Mouse (Mus musculus) thymus, postnatal 36 days (tissue): ENCODE measurements at regions not wholly inside any gene's neighbourhood (a gene's known extent, or its start where the extent isn't known, plus 50 kb on each side); places are given as distances from the start of the nearest gene placed in this dataset.

ENCODE experiments used
- DNase-seq, 2 experiments: peaks; one replicate each; pipeline ENCODE4 v3.0.0; 2022; ENCODE audit warnings: mixed read lengths in 2 of 2

DNA sequence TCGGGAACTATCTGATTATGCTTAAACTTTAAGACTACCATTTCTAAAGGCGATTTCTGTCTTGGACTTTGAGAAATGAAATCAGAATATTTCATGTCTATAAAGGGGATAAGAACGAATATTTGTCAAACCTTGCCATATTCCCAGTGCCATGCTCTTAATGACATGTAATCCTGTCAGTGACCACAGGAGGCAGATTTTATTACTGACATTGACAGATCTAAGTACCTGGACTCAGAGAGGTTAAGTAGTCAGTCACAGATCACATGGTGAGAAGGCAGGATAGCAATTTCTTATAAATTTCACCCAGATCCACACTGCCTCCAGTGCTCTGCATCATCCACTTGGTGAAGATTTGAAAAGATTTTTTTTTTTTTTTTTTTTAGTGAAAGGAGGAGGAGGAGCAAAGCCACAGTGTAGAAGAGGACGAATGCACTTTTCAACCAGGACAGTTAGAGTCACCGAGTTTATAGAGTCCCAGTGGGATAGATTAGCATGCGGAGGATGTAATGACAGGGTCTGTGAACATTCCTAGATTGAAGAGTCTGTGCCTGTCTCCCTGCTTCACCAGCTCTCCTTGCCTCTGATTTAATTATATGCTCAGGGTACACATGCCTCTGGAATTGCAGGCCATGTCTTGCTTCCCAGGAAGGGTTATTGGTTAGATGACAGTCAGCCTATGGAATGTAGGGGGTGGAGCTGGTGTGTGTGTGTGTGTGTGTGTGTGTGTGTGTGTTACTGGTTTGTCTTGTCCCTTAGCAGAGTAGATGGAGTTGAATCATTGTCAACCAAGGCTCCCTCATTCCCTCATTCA, 1379.7 kb downstream of the Gsdmc2 start:
- DNase-seq = no peak

- DNase-seq = no peak
These were observed 1382.3 kb downstream of the Gsdmc2 start for GRCm38 (mm10) chr15:62462698-62463097.

DNA sequence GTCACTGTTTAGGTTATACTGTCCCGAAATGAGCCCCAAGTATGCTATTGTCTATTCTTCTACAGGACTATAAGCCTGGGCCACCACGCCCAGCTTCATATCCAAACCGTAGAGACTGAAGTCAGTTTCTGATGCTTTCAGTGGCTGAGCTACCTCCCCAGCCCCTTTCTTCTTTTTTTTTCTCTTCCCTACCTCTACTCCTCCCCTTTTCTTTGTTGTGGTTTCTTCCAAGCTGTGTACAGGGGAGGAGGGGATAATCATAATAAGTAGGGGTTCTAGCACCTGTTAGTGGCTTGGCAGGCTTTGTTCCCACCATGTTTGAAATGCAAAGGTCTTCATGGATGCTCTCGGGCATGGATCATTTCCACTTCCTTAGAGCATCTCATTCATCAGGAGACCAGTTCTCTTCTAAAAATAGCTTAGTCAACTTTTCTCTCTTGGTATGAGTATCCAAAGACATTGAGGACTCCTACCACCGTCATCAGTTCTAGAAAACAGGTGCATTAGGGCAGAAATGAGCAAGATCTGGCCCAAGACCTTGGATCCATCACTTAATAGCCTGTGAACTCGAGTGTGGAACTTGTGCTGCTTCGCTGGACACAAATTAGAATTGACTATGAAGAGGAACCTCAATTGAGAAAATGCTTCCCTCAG, 1383.5 kb downstream of the Gsdmc2 start:
- DNase-seq = no peak

DNA sequence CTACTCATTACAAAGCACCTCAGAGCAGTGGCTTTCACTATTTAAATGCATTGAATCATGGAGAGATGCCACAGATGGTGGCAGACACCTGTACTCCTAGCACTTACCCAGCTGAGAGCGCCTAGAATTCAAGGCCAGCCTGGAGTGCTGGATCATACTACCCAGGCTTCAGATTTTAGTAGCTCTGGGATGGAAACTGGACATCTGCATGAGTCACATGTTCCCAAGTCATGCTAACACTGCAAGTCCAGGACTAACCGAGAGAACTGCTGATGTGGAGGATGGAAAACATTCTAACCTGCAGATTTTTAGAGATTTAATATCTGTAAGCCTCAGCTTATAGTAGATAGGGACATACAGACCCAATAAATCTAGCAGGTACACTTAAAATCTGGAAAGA, 1384.3 kb downstream of the Gsdmc2 start:
- no peak for DNase-seq

DNA sequence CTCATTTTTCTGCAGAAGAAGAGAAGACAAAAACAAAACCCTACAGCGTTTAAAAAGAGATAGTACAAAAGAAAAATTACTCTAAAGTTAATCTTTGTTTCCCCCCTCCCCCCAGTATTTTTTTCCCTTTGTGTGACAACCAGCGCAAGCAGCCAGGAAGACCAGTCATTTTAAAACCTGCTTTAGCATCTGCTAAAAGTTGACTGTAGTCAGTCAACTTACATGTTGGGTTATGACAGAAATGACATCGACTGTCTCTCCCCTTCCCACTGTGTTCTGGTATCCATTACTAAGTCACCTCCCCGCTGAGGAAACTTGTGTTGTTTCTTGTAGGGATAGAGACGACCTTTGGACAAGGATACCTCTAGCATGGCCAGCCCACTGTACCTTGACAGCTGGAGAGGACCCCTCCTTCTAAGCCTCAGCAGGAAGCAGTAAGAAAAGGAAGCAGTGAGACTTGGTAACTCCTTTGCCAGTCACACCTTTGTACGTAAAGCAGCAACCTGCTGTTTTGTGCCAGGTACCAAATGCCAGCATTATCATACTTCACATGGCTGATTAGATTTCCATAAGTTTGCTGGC, 1384.9 kb downstream of the Gsdmc2 start:
- no peak for DNase-seq

- DNase-seq = peak; percentile 28 to 48
These were observed 1387.0 kb downstream of the Gsdmc2 start for GRCm38 (mm10) chr15:62457990-62458389.

- DNase-seq = peak; percentile 49 to 60
These were observed 1387.8 kb downstream of the Gsdmc2 start for GRCm38 (mm10) chr15:62457051-62457664.

- DNase-seq = no peak
These were observed 1389.0 kb downstream of the Gsdmc2 start for GRCm38 (mm10) chr15:62456020-62456419.

GRCm38 (mm10) chr15:62448116-62448515, 1396.9 kb downstream of the Gsdmc2 start:
- DNase-seq = no peak

- no peak for DNase-seq
These were observed 1405.8 kb downstream of the Gsdmc2 start for GRCm38 (mm10) chr15:62439211-62439610.

GRCm38 (mm10) chr15:62436631-62437030, 1408.3 kb downstream of the Gsdmc2 start:
- DNase-seq = no peak

DNA sequence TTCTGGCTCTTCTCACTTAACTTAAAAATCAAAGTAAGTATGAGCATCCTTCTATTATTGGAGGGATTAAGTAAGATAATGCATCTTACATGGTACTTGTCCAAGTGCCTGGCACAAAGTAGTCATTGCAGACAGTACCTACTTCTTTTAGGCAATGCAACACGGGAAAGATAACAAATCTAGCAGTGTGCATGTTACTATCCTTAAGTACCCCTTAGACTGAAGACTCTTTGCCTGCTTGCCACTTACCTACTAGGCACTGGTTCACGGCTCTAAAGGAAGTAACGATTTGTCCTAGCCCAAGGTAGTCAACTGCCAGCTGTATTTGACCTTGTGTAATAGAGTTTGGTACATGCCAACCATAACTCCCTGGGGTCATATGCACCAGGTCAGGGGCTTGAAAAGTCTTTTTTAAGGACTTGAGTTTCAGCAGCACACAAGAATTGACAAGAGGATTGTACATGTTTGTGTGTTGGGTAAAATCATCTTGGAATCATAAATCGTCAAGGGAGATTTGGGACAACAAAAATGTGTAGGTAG, 1409.8 kb downstream of the Gsdmc2 start:
- DNase-seq = no peak

- no peak for DNase-seq
These were observed 1412.2 kb downstream of the Gsdmc2 start for GRCm38 (mm10) chr15:62432742-62433245.

- DNase-seq = no peak
These were observed 1413.8 kb downstream of the Gsdmc2 start for GRCm38 (mm10) chr15:62431150-62431678.

GRCm38 (mm10) chr15:62422995-62423394, 1422.0 kb downstream of the Gsdmc2 start:
- no peak for DNase-seq

- DNase-seq = no peak
These were observed 1423.7 kb downstream of the Gsdmc2 start for GRCm38 (mm10) chr15:62421073-62421851.

DNA sequence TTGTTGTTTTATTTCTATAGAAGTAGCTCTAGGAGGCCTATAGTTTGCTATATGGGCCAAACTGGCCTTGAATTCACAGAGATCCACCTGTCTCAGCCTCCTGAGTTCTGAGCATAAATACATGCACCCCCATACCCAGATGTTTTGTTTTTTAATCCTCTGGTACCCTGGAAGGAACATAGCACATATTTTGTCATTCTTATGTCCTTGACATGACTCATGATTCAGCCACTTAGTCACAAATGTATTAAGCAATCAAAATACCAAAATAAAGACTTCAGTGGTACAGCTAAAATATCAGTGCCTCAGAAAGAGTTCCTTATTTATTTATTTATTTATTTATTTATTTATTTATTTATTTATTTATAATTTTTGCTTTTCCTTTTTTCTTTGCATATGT, 1428.3 kb downstream of the Gsdmc2 start:
- DNase-seq = no peak

DNA sequence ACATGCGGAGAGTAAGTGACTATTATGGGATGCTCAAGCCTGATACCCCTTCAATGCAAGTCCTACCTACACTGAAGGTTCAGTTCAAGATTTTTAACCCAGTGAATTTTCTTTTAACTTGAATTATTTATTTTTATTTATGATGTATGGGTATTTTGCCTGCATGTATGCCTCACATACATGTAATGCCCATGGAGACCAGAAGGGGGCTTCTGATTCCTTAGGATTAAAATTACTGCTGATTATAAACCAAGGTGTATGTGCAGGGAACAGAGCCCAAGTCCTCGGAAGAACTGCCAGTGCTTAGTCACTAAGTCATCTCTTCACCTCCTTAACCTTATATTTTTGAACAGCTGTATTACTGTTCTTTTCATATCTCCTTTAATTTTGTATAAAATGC, 1431.3 kb downstream of the Gsdmc2 start:
- no peak for DNase-seq

- DNase-seq = no peak
These were observed 1442.8 kb downstream of the Gsdmc2 start for GRCm38 (mm10) chr15:62402142-62402541.

DNA sequence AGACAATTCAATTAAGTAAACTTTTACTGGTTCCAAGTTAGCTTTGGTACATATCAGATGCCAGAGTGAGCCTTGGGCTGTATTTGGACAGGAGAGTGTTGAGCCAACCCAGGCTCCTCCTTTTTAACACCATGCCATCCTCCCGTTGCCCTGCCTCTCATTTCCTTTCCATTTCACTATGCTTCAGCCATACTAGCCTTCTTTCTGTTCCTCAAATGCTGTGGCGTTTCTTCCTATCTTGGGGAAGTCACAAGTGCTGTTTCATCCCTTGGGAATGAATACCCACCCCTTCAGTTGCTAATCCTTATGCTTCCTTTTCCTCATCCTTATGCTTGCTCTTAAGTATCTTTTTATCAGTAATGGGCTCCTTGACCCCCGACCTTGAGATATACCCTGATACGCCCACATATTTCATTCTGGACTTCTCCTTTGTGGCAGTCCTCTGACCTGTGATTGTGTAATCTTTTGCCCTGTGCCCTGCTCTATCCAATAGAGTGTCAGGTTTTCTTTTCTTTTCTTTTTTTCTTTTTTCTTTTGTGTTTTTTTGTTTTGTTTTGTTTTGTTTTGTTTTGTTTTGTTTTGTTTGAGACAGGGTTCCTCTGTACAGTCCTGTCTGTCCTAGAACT, 1443.9 kb downstream of the Gsdmc2 start:
- no peak for DNase-seq

GRCm38 (mm10) chr15:62399381-62399780, 1445.6 kb downstream of the Gsdmc2 start:
- DNase-seq = no peak
